In the genomic region with DNA sequence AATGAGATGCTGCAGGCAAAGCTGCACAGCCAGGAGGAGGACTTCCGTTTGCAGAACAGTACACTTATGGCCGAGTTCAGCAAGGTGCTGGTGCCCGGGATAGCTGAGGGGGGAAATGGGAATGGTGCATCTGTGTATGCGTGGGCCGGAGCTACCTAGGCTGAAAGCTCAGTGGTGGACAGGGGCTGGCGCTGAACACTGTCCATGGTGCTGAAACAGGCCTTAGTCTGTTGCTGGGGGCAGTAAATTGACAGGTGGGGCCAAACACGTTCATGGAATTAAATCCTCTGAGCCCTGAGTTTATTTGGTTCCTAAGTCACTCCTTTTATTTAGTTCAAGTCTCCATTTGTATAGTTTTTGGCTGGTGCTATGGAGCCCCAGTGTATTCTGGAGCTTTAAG, we compare ENCODE assay signal across 9 mouse cellular contexts. TPM values are rescaled to one million over a fixed set of nuclear protein-coding genes. Genes with fewer than 3 reads are reported as not detected.
DNase-seq lines count a peak whose midpoint lies in the region; ATAC-seq and TF ChIP-seq lines count a peak whose summit lies in the region.
"Had no signal": no experiment of that assay in that cellular context is flagged by ENCODE, and none has a peak within 500 bp of the region (broad histone marks: within the 10 kb centered on the region; RNA-seq: fewer than 3 reads in every experiment).

No protein-coding gene starts in this region.

- no peaks in the 10 kb centered on the region for H3K4me1 ChIP-seq in hindbrain, embryonic 11.5 days (replicated peaks; ENCODE audit: control insufficient read depth, insufficient read depth, low read length)
- H3K4me1 ChIP-seq in hindbrain, embryonic 16.5 days (ENCODE audit: control insufficient read depth, insufficient read depth, low read depth, low read length): peaks cover 5% of the 10 kb centered on the region; the same call in 1 of the 2 replicates
- no peaks in the 10 kb centered on the region for H3K4me1 ChIP-seq in embryonic facial prominence, embryonic 14.5 days (ENCODE audit: control insufficient read depth, insufficient read depth, low read length)
- no peaks in the 10 kb centered on the region for H3K4me1 ChIP-seq in cerebellum, adult 2 months (ENCODE audit: control insufficient read depth, insufficient read depth, low read length)
- H3K4me1 ChIP-seq in intestine, embryonic 15.5 days (replicated peaks): no peaks in the 10 kb centered on the region
- H3K4me1 ChIP-seq: limb, embryonic 12.5 days had no signal

- no peaks in the 10 kb centered on the region for H3K27me3 ChIP-seq in hindbrain, embryonic 11.5 days (ENCODE audit: control insufficient read depth, insufficient read depth, low read length)
- no peaks in the 10 kb centered on the region for H3K27me3 ChIP-seq in hindbrain, embryonic 16.5 days (replicated peaks; ENCODE audit: control insufficient read depth, insufficient read depth, low read length)
- no peaks in the 10 kb centered on the region for H3K27me3 ChIP-seq in embryonic facial prominence, embryonic 14.5 days (replicated peaks; ENCODE audit: control insufficient read depth, insufficient read depth, low read length)
- no peaks in the 10 kb centered on the region for H3K27me3 ChIP-seq in myocyte (ENCODE audit: control insufficient read depth, insufficient read depth, insufficient read length)
- no peaks in the 10 kb centered on the region for H3K27me3 ChIP-seq in cerebellum, adult 2 months (ENCODE audit: control insufficient read depth, insufficient read depth, low read length)
- H3K27me3 ChIP-seq in intestine, embryonic 15.5 days (replicated peaks): no peaks in the 10 kb centered on the region
- H3K27me3 ChIP-seq: limb, embryonic 12.5 days had no signal

- H3ac ChIP-seq in myocyte (ENCODE audit: control insufficient read depth, insufficient read length): no peak overlapping the region

- H3K79me2 ChIP-seq in myocyte (ENCODE audit: control insufficient read depth, insufficient read depth): peaks cover 7% of the 10 kb centered on the region

- WGBS in hindbrain, embryonic 11.5 days: 41% methylated on average over 7 of the region's 7 CpGs
- WGBS in hindbrain, embryonic 16.5 days: 35% methylated on average over 7 of the region's 7 CpGs
- 34% methylated on average over 7 of the region's 7 CpGs for WGBS in embryonic facial prominence, embryonic 14.5 days
- WGBS in cerebellum, adult 2 months: 37% methylated on average over 7 of the region's 7 CpGs
- 27% methylated on average over 7 of the region's 7 CpGs for WGBS in intestine, embryonic 15.5 days

- H3K27ac ChIP-seq in hindbrain, embryonic 11.5 days (ENCODE audit: low read depth, low read length): no peak overlapping the region
- no peak overlapping the region for H3K27ac ChIP-seq in hindbrain, embryonic 16.5 days (ENCODE audit: low read depth, low read length)
- H3K27ac ChIP-seq in embryonic facial prominence, embryonic 14.5 days (replicated peaks; ENCODE audit: low read depth, low read length): no peak overlapping the region
- no peak overlapping the region for H3K27ac ChIP-seq in cerebellum, adult 2 months (ENCODE audit: insufficient read depth, low read length)
- H3K27ac ChIP-seq in intestine, embryonic 15.5 days: no peak overlapping the region
- H3K27ac ChIP-seq: limb, embryonic 12.5 days had no signal

- no peaks in the 10 kb centered on the region for H3K9me3 ChIP-seq in hindbrain, embryonic 11.5 days (ENCODE audit: control insufficient read depth, low read length)
- no peaks in the 10 kb centered on the region for H3K9me3 ChIP-seq in hindbrain, embryonic 16.5 days (ENCODE audit: control insufficient read depth, low read length)
- no peaks in the 10 kb centered on the region for H3K9me3 ChIP-seq in embryonic facial prominence, embryonic 14.5 days (ENCODE audit: control insufficient read depth, low read length)
- no peaks in the 10 kb centered on the region for H3K9me3 ChIP-seq in intestine, embryonic 15.5 days

- H3K4me2 ChIP-seq in hindbrain, embryonic 11.5 days (replicated peaks; ENCODE audit: low read depth, low read length): no peak overlapping the region
- no peak overlapping the region for H3K4me2 ChIP-seq in hindbrain, embryonic 16.5 days (ENCODE audit: low read length)
- H3K4me2 ChIP-seq in embryonic facial prominence, embryonic 14.5 days (ENCODE audit: low read depth, low read length): no peak overlapping the region
- H3K4me2 ChIP-seq in myocyte (ENCODE audit: low read depth): no peak overlapping the region
- H3K4me2 ChIP-seq in intestine, embryonic 15.5 days (replicated peaks): no peak overlapping the region
- H3K4me2 ChIP-seq: limb, embryonic 12.5 days had no signal

- H3K4me3 ChIP-seq in hindbrain, embryonic 11.5 days (ENCODE audit: low read depth, low read length): no peak overlapping the region
- no peak overlapping the region for H3K4me3 ChIP-seq in hindbrain, embryonic 16.5 days (ENCODE audit: low read length)
- H3K4me3 ChIP-seq in embryonic facial prominence, embryonic 14.5 days (ENCODE audit: low read depth, low read length): no peak overlapping the region
- H3K4me3 ChIP-seq in myocyte: no peak overlapping the region
- H3K4me3 ChIP-seq in cerebellum, adult 2 months (replicated peaks; ENCODE audit: insufficient read depth, low read depth, low read length): no peak overlapping the region
- H3K4me3 ChIP-seq in intestine, embryonic 15.5 days (replicated peaks): no peak overlapping the region
- H3K4me3 ChIP-seq: limb, embryonic 12.5 days had no signal

- no peak for TF ChIP-seq CTCF in cerebellum, adult 2 months (IDR thresholded peaks at IDR 0.05; ENCODE audit: borderline replicate concordance, insufficient read depth, low read depth, low read length)

- DNase-seq in hindbrain, embryonic 11.5 days (ENCODE audit: low spot score): peak; percentile 36
- peak; percentile 49 for DNase-seq in R1 (ENCODE audit: low read depth, low spot score)
- DNase-seq in embryonic facial prominence, embryonic 14.5 days (ENCODE audit: low spot score): peak; percentile 53
- no peak for DNase-seq in cerebellum, adult 2 months
- DNase-seq in frontal cortex, adult 2 months (ENCODE audit: extremely low spot score in 1 of 2, low spot score in 1 of 2): no peak

- no peaks in the 10 kb centered on the region for H3K36me3 ChIP-seq in hindbrain, embryonic 11.5 days (ENCODE audit: control insufficient read depth, insufficient read depth, low read length)
- peaks cover 7% of the 10 kb centered on the region; the same call in 1 of the 2 replicates for H3K36me3 ChIP-seq in hindbrain, embryonic 16.5 days (ENCODE audit: control insufficient read depth, insufficient read depth, low read length)
- H3K36me3 ChIP-seq in embryonic facial prominence, embryonic 14.5 days (ENCODE audit: control insufficient read depth, insufficient read depth, low read length): peaks cover 12% of the 10 kb centered on the region; the same call in 1 of the 2 replicates
- no peaks in the 10 kb centered on the region for H3K36me3 ChIP-seq in myocyte (ENCODE audit: control insufficient read depth, insufficient read depth)
- no peaks in the 10 kb centered on the region for H3K36me3 ChIP-seq in intestine, embryonic 15.5 days

- no peak for ATAC-seq in hindbrain, embryonic 11.5 days (ENCODE audit: low FRiP score)
- ATAC-seq in hindbrain, embryonic 16.5 days: no peak
- no peak for ATAC-seq in embryonic facial prominence, embryonic 14.5 days (ENCODE audit: low read depth)
- ATAC-seq in intestine, embryonic 15.5 days: no peak

- H3K9ac ChIP-seq in hindbrain, embryonic 11.5 days (ENCODE audit: low read depth, low read length): no peak overlapping the region
- no peak overlapping the region for H3K9ac ChIP-seq in hindbrain, embryonic 16.5 days (ENCODE audit: low read depth, low read length)
- no peak overlapping the region for H3K9ac ChIP-seq in embryonic facial prominence, embryonic 14.5 days (ENCODE audit: low read depth, low read length)
- H3K9ac ChIP-seq in intestine, embryonic 15.5 days: no peak overlapping the region
- H3K9ac ChIP-seq: limb, embryonic 12.5 days had no signal

- TF ChIP-seq POLR2A in myocyte (IDR thresholded peaks at IDR 0.05; ENCODE audit: insufficient read length, low read depth): no peak
- TF ChIP-seq POLR2A in cerebellum, adult 2 months (IDR thresholded peaks at IDR 0.05; ENCODE audit: borderline replicate concordance, insufficient read depth, low read length): no peak

RNA-seq across cellular contexts. Expression of gene Gripap1, which starts 5.5 kb away (rescaled TPM):
- 46.1 and 53.6 TPM in 2 replicates for polyA plus RNA-seq in hindbrain, embryonic 11.5 days (2014; fragmentation: Nextera tagmentation; extraction: Ambion mirVana)
- 61.5 and 71.9 TPM in 2 replicates for polyA plus RNA-seq in hindbrain, embryonic 16.5 days (2015; fragmentation: Nextera tagmentation; extraction: Ambion mirVana)
- 32.1 and 32.9 TPM in 2 replicates for polyA plus RNA-seq in embryonic facial prominence, embryonic 14.5 days (2014; fragmentation: Nextera tagmentation; extraction: Ambion mirVana)
- polyA plus RNA-seq in myocyte (2012; fragmentation: generic; extraction: Trizol): 19.8 TPM
- 110 TPM in 2 replicates for polyA plus RNA-seq in cerebellum, adult 2 months (2012; rRNA removed)
- 112 and 118 TPM in 2 replicates for polyA plus RNA-seq in frontal cortex, adult 2 months (2012; rRNA removed)
- 35.4 and 35.5 TPM in 2 replicates for polyA plus RNA-seq in intestine, embryonic 15.5 days (2015; fragmentation: Nextera tagmentation; extraction: Ambion mirVana)

RNA-seq across cellular contexts. Expression of gene Kcnd1, which starts 27.1 kb away (rescaled TPM):
- 1.6 and 2.2 TPM in 2 replicates for polyA plus RNA-seq in hindbrain, embryonic 11.5 days (2014; fragmentation: Nextera tagmentation; extraction: Ambion mirVana)
- polyA plus RNA-seq in hindbrain, embryonic 16.5 days (2015; fragmentation: Nextera tagmentation; extraction: Ambion mirVana): 5.3 and 6.4 TPM in 2 replicates
- 3.2 and 3.5 TPM in 2 replicates for polyA plus RNA-seq in embryonic facial prominence, embryonic 14.5 days (2014; fragmentation: Nextera tagmentation; extraction: Ambion mirVana)
- polyA plus RNA-seq in myocyte (2012; fragmentation: generic; extraction: Trizol): 0.16 TPM
- polyA plus RNA-seq in cerebellum, adult 2 months (2012; rRNA removed): 5.9 and 7.6 TPM in 2 replicates
- 7.4 and 7.8 TPM in 2 replicates for polyA plus RNA-seq in frontal cortex, adult 2 months (2012; rRNA removed)
- polyA plus RNA-seq in intestine, embryonic 15.5 days (2015; fragmentation: Nextera tagmentation; extraction: Ambion mirVana): 1.5 and 2.1 TPM in 2 replicates

RNA-seq across cellular contexts. Expression of gene Tfe3, which starts 32.7 kb away (rescaled TPM):
- 18.5 and 21.7 TPM in 2 replicates for polyA plus RNA-seq in hindbrain, embryonic 11.5 days (2014; fragmentation: Nextera tagmentation; extraction: Ambion mirVana)
- polyA plus RNA-seq in hindbrain, embryonic 16.5 days (2015; fragmentation: Nextera tagmentation; extraction: Ambion mirVana): 20.4 and 25.3 TPM in 2 replicates
- polyA plus RNA-seq in embryonic facial prominence, embryonic 14.5 days (2014; fragmentation: Nextera tagmentation; extraction: Ambion mirVana): 19.5 and 21.0 TPM in 2 replicates
- 31.9 TPM for polyA plus RNA-seq in myocyte (2012; fragmentation: generic; extraction: Trizol)
- 24.4 and 24.5 TPM in 2 replicates for polyA plus RNA-seq in cerebellum, adult 2 months (2012; rRNA removed)
- 23.8 and 25.1 TPM in 2 replicates for polyA plus RNA-seq in frontal cortex, adult 2 months (2012; rRNA removed)
- 23.0 and 23.9 TPM in 2 replicates for polyA plus RNA-seq in intestine, embryonic 15.5 days (2015; fragmentation: Nextera tagmentation; extraction: Ambion mirVana)

RNA-seq across cellular contexts. Expression of gene Ccdc120, which starts 44.3 kb away (rescaled TPM):
- 19.9 and 21.5 TPM in 2 replicates for polyA plus RNA-seq in hindbrain, embryonic 11.5 days (2014; fragmentation: Nextera tagmentation; extraction: Ambion mirVana)
- polyA plus RNA-seq in hindbrain, embryonic 16.5 days (2015; fragmentation: Nextera tagmentation; extraction: Ambion mirVana): 52.8 and 55.8 TPM in 2 replicates
- polyA plus RNA-seq in embryonic facial prominence, embryonic 14.5 days (2014; fragmentation: Nextera tagmentation; extraction: Ambion mirVana): 11.0 and 14.8 TPM in 2 replicates
- polyA plus RNA-seq in myocyte (2012; fragmentation: generic; extraction: Trizol): 2.4 TPM
- 68.3 and 82.6 TPM in 2 replicates for polyA plus RNA-seq in cerebellum, adult 2 months (2012; rRNA removed)
- 23.7 and 25.4 TPM in 2 replicates for polyA plus RNA-seq in frontal cortex, adult 2 months (2012; rRNA removed)
- polyA plus RNA-seq in intestine, embryonic 15.5 days (2015; fragmentation: Nextera tagmentation; extraction: Ambion mirVana): 12.4 TPM in 2 replicates

RNA-seq across cellular contexts. Expression of gene Otud5, which starts 46.1 kb away (rescaled TPM):
- 32.4 and 37.5 TPM in 2 replicates for polyA plus RNA-seq in hindbrain, embryonic 11.5 days (2014; fragmentation: Nextera tagmentation; extraction: Ambion mirVana)
- 34.2 and 41.2 TPM in 2 replicates for polyA plus RNA-seq in hindbrain, embryonic 16.5 days (2015; fragmentation: Nextera tagmentation; extraction: Ambion mirVana)
- 31.1 and 32.3 TPM in 2 replicates for polyA plus RNA-seq in embryonic facial prominence, embryonic 14.5 days (2014; fragmentation: Nextera tagmentation; extraction: Ambion mirVana)
- 36.3 TPM for polyA plus RNA-seq in myocyte (2012; fragmentation: generic; extraction: Trizol)
- polyA plus RNA-seq in cerebellum, adult 2 months (2012; rRNA removed): 49.4 and 52.5 TPM in 2 replicates
- 51.9 and 58.0 TPM in 2 replicates for polyA plus RNA-seq in frontal cortex, adult 2 months (2012; rRNA removed)
- polyA plus RNA-seq in intestine, embryonic 15.5 days (2015; fragmentation: Nextera tagmentation; extraction: Ambion mirVana): 37.6 and 37.7 TPM in 2 replicates

Comparison
In these comparisons a context has a peak if more than half of its experiments do, and no peak if none do; other contexts are left out.
1. DNase-seq: peak in hindbrain, embryonic 11.5 days (single experiment), R1 (single experiment) and embryonic facial prominence, embryonic 14.5 days (single experiment); none in cerebellum, adult 2 months (0 of 2) and frontal cortex, adult 2 months (0 of 2).